Mouse (Mus musculus): Measurements from ENCODE around the gene Gata2. TPM values are rescaled to one million over a fixed set of nuclear protein-coding genes. Genes with fewer than 3 reads are reported as not detected.

Gata2 gene
- polyA plus RNA-seq, 1 experiment from 2014 or later, result 14.3 TPM

DNA sequence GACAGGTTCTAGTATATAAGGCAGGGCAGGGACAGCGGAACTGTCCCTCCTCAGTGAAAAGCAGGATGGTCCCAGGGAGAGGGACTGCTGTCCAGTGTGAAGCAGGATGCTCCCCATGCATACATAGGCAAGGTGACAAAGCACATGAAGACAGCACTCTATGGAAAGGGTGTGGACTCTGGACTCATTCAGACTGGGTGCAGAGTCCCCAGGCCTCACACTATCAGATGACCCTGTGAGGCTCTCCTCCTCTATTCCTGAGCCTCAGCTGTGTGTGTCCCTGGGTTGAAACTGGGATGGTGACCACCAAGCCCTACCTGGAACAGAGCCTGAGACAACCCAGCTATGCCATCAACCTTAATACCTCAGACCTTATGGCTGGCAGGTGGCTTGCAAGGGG lies 57.7 kb downstream of the Gata2 start:
- Histone ChIP-seq H3K27ac (replicated peaks) (no peak overlapping the region), H3K4me1 (no peaks in the 10 kb centered on the region), H3K4me3 (replicated peaks) (no peak overlapping the region), H3K9ac (replicated peaks) (no peak overlapping the region), H3K36me3 (no peaks in the 10 kb centered on the region), H3K27me3 (replicated peaks) (no peaks in the 10 kb centered on the region), H3K4me2 (no peak overlapping the region), H3K9me3 (replicated peaks) (no peaks in the 10 kb centered on the region)
- 83% methylated on average over 1 of the region's 1 CpGs for WGBS
- no peak for ATAC-seq (ENCODE audit: low FRiP score)

DNA sequence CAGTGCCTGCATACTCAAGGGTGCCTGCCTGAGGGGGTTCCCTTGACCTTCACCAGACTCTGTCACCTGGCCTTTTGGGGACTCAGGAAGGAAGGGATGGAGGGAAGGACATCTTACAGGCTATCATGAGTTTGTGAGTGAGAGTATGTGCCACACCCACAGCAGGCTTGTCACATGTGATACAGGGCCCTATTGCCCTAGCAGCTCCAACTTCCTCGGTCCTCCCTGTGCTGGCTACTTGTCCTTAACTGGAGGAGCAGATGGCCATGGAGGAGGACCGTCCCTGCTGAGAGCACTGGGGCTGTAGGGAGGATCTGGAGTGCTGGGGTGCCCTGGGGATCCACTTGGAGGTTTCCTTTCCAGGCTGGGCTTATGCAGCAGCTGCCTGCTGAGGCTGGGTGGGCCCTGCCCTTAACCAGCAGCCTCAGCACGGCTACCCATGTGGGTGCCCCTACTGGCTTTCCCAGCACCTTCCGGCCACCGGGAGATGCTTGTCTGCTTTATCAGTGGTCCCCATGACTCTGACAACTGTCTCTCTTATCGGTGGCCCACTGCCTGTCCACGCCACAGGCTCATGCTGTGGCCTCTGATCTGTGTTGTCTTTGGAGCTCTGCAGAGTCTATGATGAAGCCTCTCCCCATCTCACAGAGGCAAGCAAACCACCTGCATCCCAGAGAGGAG lies 58.2 kb downstream of the Gata2 start:
- Histone ChIP-seq H3K9me3 (replicated peaks) (no peaks in the 10 kb centered on the region), H3K4me3 (replicated peaks) (no peak overlapping the region), H3K4me1 (no peaks in the 10 kb centered on the region), H3K27ac (replicated peaks) (no peak overlapping the region), H3K27me3 (replicated peaks) (no peaks in the 10 kb centered on the region), H3K36me3 (0 out of 2 replicates have a peak, but pooled peaks cover 2% of the 10 kb centered on the region), H3K9ac (replicated peaks) (no peak overlapping the region), H3K4me2 (no peak overlapping the region)
- 87% methylated on average over 7 of the region's 7 CpGs for WGBS
- ATAC-seq (ENCODE audit: low FRiP score), result no peak

DNA sequence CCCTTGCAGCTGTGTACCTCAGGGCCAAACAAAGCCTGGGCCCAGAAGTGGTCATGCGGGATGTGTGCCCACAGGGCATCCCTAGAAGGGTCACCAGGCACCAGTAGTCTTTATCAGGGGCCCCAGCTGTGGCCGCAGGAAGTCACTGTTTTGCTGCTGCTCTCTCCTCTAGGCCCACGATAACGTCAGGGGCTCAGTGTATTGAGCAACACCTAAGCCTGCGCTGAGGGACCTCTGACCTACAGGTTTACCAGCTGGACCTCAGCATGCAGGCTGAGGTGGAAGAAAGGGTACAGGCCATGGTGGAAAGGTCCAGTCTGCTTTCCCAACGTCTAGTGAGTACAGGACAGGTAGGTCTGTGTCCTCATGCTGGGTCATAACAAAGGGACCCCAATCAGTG lies 60.4 kb downstream of the Gata2 start:
- 85% methylated on average over 6 of the region's 6 CpGs for WGBS

DNA sequence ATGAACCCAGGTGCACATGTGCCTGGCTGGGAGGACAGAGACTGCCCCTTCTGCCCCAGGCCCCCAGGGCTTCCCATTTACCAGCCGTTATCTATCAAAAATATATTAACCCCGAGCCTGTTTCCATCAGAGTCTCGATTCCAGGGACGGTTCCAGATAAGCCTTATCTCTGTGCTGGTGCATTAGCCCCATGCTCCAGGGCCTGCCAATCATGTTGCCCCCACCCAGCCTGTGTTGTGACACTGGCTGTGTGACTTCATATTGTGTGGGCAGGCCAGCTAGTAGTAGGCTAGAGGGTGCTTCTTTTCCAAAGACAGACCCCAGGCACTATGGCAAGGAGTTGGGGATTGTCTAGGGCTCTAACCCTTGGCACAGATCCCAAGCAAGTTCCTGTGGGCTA lies 61.7 kb downstream of the Gata2 start:
- ATAC-seq (ENCODE audit: low FRiP score), result no peak
- H3K27ac ChIP-seq (replicated peaks), result no peak overlapping the region
- no peaks in the 10 kb centered on the region for H3K9me3 ChIP-seq (replicated peaks)
- no peaks in the 10 kb centered on the region for H3K27me3 ChIP-seq (replicated peaks)
- WGBS, result 84% methylated on average over 4 of the region's 4 CpGs
- no peak overlapping the region for H3K4me3 ChIP-seq (replicated peaks)
- H3K9ac ChIP-seq (replicated peaks), result no peak overlapping the region
- H3K4me2 ChIP-seq, result no peak overlapping the region
- H3K4me1 ChIP-seq, result no peaks in the 10 kb centered on the region
- 0 out of 2 replicates have a peak, but pooled peaks cover 4% of the 10 kb centered on the region for H3K36me3 ChIP-seq

More for the DNA sequence above, 60.4 kb downstream of the Gata2 start:
- Histone ChIP-seq H3K4me1 (no peaks in the 10 kb centered on the region), H3K27ac (replicated peaks) (no peak overlapping the region), H3K36me3 (0 out of 2 replicates have a peak, but pooled peaks cover 4% of the 10 kb centered on the region), H3K9ac (replicated peaks) (no peak overlapping the region), H3K4me3 (replicated peaks) (no peak overlapping the region), H3K27me3 (replicated peaks) (no peaks in the 10 kb centered on the region), H3K9me3 (replicated peaks) (no peaks in the 10 kb centered on the region), H3K4me2 (no peak overlapping the region)
- ATAC-seq (ENCODE audit: low FRiP score), result no peak

Other genes with a start within 250 kb of the Gata2 start
- gene H1fx, start 212.3 kb upstream of the Gata2 start, polyA plus RNA-seq (2015; fragmentation: Nextera tagmentation; extraction: Ambion mirVana), result 23.4 and 37.1 TPM in 2 replicates
- gene Rab7, start 148.6 kb upstream of the Gata2 start, polyA plus RNA-seq (2015; fragmentation: Nextera tagmentation; extraction: Ambion mirVana), result 352 and 355 TPM in 2 replicates
- gene Rpn1, start 109.4 kb upstream of the Gata2 start, polyA plus RNA-seq (2015; fragmentation: Nextera tagmentation; extraction: Ambion mirVana), result 294 and 318 TPM in 2 replicates
- not detected in 2 replicates for gene Dnajb8, start 28.4 kb downstream of the Gata2 start, polyA plus RNA-seq (2015; fragmentation: Nextera tagmentation; extraction: Ambion mirVana)